Mouse (Mus musculus) CD4-positive, CD25-positive, alpha-beta regulatory T cell, adult 2 months (primary cell): ENCODE results near the gene Slc5a6.

Experiments used
- DNase-seq: peaks from one replicate; pipeline ENCODE4 v3.0.0-alpha.2; 2012; ENCODE audit warnings: low read depth, low spot score

Gene Slc5a6

DNA sequence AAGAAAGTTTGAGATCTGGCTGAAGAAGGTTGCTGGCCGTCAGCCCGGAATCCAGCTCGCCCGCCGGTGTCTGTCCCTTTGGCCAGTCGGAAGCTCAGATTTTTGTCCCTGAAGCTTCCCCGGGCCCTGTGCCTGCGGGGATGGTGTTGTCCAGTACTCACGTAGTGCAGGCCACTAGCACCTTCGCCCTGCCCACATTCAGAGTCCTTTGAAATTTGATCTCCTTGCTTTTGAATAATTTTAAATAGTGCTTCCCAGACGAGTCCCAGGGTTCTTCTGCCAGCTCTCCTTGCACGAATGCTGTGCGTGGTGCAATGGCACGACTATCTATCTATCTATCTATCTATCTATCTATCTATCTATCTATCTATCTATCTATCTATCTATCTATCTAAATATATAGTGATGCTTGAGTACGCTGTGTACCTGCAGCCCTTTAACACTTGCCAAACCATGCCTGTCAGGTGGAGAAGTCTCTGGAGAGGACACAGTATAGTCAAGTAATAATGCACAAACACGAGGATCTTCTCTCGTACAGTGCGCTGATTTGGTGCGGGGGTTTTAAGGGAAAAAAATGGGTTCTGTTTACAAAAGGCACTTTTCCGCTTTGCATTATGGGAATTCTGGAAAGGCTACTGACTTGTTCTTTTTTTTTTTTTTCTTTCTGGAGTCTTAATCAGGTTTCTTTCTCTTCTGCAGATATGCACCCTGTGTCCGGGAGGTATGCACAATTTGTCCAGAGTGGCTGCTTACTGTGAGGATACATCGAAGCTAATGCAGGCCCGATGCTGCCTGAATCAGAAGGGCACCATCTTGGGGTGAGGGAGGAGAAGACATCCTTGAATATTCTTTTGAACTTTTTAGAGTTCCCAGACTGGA, at the start of gene Slc5a6:
Gene Slc5a6 (minus strand): TSS at position 162 of the 879 bp plus-strand sequence.
- peak; percentile 80 for DNase-seq

DNA sequence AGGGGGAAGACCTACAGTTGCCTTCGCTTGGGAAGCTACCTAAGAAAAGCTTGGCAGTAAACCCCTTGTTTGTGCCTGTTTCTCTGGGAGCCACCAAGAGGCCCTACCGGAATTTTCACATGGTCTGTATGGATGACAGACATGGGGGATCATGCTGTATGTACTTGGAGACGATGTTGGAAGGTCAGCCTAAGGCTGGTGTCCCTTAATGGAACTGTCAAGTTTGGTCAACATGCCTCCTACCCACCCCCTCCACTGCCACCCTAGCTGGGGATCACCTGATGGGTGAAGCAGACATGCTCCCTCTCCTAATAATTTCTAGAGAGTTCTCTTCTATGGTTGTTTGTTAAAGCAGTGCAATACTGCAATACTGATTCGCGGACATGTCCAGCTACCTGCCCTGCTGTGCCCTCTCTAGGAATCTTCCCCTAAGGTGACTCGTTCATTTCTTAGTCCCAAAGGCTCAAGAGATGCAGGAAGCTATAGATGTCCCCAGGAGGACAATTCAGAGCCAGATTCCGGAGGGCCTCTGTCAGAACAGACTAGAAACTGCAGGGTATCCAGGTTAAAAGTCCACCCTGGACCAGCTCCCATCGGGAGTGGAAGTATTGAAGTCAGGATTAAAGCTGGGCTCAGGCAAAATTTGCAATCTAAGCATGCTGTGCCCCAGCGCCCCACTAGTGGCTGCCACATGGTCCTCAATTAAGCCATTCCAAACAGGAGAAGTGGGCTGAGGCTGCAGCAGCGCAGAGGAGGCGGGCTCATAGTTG, 47.2 kb upstream of the Slc5a6 start:
- DNase-seq, result no peak

DNA sequence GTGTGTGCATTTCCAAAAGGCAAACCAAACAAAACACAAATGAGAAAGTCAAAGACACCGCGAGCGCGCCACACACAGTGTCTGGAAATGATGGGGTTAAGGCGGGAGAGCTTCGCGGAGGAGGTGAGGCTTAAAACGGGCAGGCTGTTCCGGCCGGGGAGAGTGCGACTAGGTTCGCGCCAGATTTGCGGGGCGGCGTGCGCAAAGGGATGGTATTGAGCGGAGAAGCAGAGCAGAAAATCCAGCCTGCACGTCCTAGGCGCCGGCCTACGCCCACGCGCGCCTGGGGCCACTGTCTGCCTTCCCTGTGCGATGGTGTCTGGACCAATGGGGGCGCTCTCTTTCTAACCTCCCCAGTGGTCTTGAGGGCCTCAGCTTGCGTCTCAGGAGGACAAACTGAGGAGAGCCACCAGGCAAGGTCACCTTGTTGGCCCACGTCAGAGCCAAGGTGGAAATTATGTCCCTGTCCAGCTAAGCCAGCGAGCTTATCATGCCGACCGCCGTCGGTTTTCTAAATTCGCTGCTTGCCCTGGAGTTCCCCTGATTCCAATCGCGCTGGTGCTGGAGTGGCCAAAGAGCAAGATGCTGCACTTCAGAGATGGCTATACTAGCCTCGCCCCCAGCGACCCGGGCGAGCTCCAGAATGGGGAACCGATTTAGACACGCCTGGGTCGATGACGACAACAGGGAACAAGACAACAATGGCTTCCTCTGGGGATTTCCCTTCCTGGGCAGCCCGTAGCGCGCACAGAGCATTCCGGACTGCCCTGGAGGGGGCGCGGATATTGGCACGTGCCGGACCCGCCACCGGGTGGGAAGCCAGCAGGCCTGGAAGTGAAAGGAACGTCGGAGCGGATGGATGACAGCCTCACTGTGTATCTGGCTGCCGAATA, 46.3 kb upstream of the Slc5a6 start:
- peak; percentile 75 for DNase-seq

DNA sequence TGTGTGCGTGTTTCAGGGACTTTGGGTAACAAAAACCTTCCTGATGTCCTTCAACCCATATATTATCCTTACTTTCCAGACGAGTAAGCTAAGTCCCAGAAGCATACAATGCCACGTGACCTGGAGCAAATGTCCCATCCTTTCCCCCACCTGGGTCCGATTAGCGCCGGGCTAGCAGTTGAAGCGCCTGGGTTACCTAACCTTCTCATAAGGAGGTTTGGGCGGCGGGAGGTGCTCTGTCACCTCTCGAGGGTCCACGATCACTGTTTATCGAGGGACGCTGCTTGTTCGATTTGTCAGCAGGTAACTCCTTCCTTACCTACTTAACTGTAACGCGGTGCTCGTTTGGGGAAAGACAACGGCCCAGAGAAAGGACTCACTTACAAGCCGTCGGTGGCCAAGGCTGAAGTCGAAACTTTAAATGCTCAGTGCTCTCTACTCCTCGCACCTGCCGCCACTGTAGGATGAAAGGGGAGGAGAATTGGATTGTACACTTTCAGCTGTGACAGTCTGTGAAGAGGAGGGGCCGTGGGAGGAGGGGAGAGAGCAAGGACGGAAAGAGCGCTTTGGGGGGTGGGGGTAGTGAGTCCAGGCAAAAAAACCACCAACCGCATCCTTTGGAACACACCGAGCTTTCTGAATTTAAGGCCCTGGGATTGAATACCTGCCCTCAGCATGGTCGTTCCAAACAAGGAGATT, 45.5 kb upstream of the Slc5a6 start:
- peak; percentile 42 for DNase-seq

DNA sequence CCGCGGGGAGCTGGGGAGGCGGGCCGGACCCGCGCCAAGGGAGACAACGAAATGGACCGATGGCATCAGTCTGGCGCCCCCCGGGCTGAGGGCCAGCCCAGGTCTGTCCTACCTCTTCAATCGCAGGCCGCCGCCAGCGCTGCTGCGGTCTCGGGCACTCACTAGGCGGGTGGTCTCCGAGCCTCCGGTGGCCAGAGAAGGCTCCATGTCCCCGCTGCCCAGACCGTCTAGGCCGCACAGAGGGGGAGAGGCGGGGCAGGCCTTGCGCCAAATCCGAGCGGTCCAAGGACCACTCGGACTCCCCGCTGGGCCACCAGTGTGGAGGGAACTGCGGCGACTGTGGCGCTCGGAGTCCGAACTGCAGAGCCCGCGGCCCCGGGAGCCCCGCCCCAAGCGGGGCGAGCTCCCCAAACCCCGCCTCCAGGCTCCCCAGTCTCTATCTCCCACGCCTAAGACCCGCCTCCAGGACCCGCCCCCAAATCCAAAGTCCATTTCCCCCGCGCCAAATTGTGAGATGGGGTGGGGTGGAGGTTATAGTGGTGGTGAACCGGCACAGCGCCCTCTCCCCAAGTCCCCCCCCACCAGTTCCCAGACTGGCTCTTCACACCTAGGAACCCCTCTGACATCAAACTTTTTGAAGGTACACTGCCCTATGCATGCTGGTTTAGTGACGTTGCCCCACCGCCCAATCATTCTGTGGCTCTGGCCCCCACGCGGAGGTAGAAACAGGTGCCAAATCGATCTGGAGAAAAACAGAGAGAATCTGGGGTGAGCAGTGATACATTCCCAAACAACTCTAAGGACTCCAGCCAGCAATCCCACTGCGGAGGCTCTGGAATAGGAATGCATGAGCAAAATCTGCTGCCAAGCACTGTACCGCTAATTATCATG, 44.7 kb upstream of the Slc5a6 start:
- DNase-seq, result peak; percentile 53

DNA sequence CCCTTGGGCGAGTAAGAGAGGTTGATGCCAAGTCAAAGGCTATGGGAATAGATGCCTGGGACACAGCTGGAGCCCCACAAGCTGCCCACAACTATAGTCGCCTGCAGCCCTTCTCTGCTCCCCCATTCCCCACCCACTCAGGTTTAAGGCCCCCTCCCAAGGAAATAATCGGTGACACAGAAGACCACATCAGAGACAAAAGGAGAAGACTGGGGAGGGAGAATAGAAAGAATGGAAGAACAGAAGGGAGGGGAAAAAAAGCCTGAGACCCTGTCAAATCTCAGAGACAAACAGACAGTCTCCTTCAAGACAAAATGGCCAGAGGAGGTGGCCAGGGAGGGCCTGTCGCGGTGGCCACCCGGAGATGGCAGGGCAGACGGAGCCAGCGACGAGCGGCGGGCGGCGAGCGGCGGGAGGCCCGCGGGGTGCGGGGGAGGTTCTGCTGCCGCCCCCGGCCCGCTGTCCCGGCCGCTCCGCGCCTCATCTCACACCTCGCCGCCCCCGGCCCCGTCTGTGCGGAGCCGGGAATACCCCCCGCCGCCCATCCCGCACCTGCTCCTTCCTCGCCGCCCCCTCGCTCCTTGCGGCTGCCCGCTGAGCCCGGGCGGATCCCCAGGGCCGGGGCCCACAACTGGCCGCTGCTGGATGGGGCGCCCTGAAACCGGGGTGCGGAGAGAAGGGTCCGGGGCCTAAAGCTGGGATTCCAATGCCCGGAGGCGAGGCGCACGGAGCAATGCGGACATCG, 43.7 kb upstream of the Slc5a6 start:
- DNase-seq, result no peak

DNA sequence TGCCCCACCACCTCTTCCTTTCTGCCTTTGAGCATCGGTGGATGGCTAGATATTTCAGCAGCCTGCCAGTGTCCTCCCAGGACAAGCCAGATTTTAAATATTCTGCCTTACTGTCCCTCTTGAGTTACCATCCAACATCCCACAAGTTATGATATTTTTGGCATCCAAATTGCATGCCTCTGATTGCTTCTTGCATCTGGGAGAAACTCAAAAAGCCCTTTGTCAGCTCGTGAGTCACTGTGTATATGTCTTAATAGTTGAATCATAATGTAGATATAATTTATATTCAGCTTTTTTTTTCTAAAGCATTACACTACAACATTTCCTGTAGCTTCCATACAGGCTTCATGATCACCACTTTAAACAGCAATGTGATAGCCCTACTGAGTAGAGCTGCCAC, 38.4 kb upstream of the Slc5a6 start:
- no peak for DNase-seq

DNA sequence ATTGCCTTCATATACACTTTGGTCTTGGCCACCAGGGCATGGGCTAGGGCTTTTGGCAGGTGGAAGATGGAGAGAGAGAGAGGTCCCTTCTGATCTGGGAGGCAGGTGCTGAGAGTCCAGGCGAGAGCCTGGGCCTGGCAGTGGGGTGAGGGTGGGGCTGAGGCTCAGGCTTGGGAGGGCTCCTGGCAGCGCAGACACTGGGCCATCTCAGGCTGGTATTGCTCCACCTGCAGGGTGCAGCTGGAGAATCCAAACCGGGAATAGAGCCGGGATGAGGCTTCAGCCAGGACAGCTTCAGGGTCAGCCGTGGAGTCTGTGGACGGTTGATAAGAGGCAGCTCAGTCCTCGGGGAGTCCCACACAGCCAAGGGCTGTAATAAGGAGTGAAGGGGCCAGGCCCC, 37.9 kb upstream of the Slc5a6 start:
- DNase-seq, result no peak

DNA sequence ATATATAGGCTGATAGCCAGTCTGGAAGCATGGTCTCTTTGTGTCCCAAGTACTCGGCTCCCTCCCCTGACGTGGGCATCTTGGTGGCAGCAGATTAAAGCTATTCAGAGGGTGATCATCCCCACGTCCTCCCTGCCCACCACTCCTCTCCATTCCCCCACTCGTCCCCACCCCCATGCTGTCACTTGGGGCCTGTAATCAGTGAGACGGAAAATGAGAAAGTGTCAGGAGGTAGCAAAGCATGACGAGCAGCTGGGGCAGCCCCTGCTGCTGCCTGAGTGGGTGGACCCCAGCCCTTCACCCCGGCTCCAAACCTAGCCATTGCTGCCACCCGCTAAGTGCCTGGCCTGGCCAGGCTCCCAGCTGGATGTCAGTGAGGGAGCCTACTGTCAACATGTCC, 35.2 kb upstream of the Slc5a6 start:
- DNase-seq, result peak; percentile 41

DNA sequence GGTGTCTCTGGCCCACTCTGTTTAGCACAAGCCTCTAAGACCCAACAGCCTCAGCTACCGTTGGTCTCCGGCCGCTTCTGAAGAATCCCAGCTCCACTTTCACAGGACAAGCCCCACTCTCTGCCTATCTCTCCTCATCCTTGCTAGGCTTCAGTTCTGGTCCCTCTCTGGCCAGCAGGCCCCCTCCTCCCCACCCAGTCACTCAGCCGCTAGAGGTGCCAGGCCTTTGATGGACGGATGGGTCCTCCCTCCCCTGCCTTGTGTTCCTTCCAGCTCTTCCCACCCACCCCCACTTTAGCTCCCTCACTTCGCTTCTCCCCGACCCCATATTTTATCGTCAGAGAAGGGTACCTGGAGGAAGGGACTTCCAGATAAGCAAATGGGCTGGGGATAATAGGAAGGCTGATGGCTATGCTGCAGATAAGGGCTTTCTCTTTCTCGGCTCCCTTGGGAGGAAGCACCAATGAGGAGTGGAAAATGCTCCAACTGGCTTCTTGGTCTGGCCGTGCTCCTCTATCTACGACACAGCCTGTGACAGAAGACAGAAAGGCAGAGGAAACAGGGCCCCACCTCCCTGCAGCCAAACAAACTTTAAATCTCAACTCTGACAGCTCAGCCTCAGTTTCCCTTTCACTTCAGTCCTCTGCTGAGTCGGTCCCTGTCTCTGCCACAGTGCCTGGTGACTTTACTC, 34.4 kb upstream of the Slc5a6 start:
- DNase-seq, result no peak

DNA sequence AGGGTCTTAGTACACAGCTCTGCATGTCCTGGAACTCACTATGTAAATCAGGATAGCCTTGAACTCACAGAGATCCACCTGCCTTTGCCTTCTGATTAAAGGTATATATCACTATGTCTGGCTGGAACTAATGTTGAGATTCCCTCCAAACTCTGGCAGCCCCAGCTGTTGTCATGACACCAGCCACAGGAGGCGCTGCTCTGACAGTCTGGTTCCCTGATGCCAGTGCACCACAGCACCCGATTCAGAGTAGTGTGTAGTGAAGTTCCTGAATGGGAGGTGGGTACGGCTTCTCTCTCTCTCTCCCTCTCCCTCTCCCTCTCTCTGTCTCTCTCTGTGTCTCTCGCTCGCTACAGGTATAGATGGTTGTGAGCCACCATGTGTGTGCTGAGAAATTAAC, 33.6 kb upstream of the Slc5a6 start:
- peak; percentile 73 for DNase-seq

DNA sequence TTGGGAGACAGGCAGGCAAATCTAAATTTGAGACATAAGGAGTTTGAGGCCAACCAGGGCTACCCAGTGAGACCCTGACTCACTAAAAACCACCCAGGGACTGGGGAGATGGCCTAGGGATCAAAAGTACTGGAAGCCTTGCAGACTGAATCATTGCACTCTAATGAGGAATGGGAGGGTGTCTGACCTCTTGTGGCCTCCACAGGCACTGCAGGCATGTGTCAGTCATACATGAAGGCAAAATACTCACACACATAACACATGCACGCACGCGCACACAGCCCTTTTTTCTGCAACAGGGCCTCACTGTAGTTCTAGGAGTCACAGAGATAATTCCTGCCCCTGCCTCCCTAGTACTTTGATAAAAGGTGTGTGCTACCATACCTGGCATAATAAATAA, 32.7 kb upstream of the Slc5a6 start:
- DNase-seq, result peak; percentile 69

DNA sequence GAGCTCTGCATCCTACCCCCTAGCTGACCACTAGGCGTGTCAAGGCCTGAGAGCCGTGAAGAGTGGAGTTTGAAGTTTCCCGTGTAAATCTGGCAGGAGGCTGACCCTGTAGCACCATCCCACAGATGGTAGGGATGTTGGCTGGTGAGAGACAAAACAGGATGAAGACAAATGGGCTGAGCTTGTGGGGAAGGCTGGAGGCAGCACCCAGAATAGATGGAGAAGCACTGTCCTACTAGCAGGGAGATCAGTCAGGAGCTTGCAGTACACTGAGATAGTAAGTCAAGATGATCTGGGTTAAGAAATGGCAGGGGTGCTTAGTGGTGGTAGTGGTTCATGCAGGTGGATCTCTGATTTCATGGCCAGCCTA, 32.1 kb upstream of the Slc5a6 start:
- no peak for DNase-seq

DNA sequence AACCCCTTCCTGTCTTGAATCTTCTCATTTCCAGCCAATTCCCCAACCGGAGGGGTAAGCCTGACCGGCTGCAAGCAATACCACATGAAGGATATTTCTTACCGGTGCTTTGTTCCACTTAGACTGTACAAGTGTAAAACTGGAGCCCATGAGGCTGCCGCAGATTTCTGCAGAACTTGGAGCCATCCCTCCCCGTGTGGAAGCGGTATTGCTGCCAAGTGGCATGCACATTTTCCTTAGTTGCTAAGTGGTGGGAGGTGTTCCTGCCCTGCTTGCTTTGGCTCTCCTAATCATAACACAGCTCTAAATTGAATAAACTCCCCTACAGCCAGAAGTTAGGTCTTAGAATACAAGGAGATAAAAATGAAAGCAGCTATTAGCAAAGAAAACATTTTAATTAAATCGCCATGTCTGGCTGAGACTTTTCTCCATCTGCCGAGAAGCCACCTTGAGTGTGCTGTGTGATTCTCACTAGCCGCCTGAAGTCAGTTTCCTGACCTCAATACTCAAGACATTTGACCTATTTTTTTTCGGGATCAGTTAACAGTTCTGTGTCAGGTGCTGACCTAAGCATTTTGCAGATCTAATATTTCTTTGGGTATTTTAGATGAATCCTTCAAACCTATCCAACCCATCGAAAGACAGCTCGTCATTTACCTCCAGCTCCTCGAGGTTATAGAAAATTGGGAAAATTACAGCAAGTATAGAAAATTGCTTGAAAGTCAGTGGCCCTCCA, 31.5 kb upstream of the Slc5a6 start:
- no peak for DNase-seq

DNA sequence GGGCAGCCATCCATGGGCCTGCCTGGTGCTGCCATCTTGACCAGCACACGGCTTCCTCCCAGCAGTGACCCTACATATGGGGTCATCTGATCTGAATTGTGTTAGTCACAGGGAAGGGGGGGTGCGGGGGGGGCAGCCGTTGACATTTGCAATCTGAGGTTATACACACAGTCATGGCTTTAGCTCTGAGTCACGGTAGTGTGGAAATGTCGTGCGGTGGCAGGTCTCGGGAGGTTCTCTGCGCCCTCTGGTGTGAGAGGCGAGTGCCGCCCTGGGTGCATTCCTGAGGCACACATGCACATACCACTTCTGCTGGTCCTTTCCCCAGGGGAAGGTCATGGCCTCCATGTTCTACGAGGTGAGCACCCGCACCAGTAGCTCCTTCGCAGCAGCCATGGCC, 27.6 kb upstream of the Slc5a6 start:
- no peak for DNase-seq

DNA sequence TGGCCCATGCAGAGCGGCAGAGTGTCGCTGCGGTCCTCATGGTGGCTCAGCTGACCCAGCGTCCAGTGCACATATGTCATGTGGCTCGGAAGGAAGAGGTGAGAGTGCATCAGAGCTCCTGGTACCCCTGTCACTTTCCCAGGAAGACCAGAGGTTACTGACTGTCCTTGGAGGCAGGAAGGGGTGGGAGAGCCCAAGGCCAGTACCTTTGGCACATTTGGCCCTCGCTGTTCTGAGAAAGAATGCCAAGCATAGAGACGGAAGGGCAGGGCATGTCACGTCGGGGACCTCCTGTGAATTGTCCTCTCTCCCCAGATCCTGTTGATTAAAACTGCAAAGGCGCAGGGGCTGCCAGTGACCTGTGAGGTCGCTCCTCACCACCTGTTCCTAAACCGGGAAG, 24.5 kb upstream of the Slc5a6 start:
- DNase-seq, result no peak

DNA sequence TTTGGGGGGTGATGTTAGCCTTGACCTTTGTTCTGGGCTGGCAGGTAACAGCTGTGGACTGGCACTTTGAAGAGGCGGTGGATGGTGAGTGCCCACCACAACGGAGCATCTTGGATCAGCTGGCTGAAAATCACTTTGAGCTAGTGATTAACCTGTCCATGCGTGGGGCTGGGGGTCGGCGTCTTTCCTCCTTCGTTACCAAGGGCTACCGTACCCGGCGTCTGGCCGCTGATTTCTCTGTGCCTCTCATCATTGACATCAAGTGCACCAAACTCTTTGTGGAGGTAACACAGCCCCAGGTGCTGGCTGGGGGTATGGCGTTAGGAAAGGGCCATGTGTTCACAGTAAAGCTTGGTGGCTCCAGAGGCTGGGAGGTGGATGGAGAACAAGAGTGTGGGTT, 23.1 kb upstream of the Slc5a6 start:
- no peak for DNase-seq

DNA sequence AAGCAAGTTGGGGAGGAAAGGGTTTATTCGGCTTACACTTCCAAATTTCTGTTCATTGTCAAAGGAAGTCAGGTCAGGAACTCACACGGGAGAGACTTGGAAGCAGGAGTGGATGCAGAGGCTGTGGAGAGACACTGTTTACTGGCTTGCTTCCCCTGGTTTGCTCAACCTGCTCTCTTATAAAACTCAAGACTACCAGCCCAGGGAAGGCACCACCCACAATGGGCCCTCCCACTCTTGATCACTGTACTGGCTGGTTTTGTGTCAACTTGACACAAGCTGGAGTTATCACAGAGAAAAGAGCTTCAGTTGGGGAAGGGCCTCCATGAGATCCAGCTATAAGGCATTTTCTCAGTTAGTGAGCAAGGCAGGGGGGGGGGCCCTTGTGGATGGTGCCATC, 22.3 kb upstream of the Slc5a6 start:
- no peak for DNase-seq
